Mouse (Mus musculus) limb, embryonic 12.5 days (tissue): ENCODE results near the gene Sln. TPM values are rescaled to one million over a fixed set of nuclear protein-coding genes. Genes with fewer than 3 reads are reported as not detected.

Experiments used
- ATAC-seq: fragments of 200-750 bp; cut with Nextera tagmentation; 2 replicates; pipeline ENCODE4 v1.8.0; 2017; ENCODE audit warnings: low read depth, moderate TSS enrichment; ENCODE audit not compliant: insufficient number of reproducible peaks, insufficient read depth, low FRiP score, low TSS enrichment
- H3K27ac ChIP-seq: fragments of 300-500 bp; sonication (generic); 2 replicates; pipeline ENCODE4 v1.5.1; 2016; ENCODE audit warnings: mild to moderate bottlenecking, moderate library complexity
- H3K27me3 ChIP-seq: fragments of 300-500 bp; sonication (generic); 2 replicates; pipeline ENCODE4 v1.6.1; 2016; ENCODE audit warnings: mild to moderate bottlenecking, moderate library complexity
- H3K36me3 ChIP-seq: fragments of 300-500 bp; sonication (generic); 2 replicates; pipeline ENCODE4 v1.6.1; 2016; ENCODE audit warnings: mild to moderate bottlenecking, moderate library complexity
- H3K4me1 ChIP-seq: fragments of 300-500 bp; sonication (generic); replicated peaks from 2 replicates; pipeline ENCODE4 v1.6.1; 2016
- H3K4me2 ChIP-seq: fragments of 300-500 bp; sonication (generic); 2 replicates; pipeline ENCODE4 v1.6.1; 2016; ENCODE audit warnings: mild to moderate bottlenecking, moderate library complexity
- H3K4me3 ChIP-seq: fragments of 300-500 bp; sonication (generic); replicated peaks from 2 replicates; pipeline ENCODE4 v1.5.1; 2016; ENCODE audit warnings: mild to moderate bottlenecking
- H3K9ac ChIP-seq: fragments of 300-500 bp; sonication (generic); replicated peaks from 2 replicates; pipeline ENCODE4 v1.6.1; 2016; ENCODE audit warnings: mild to moderate bottlenecking, moderate library complexity
- H3K9me3 ChIP-seq: fragments of 300-500 bp; sonication (generic); 2 replicates; pipeline ENCODE4 v1.6.1; 2016; ENCODE audit warnings: mild to moderate bottlenecking, moderate library complexity
- WGBS: fragments of 180-500 bp; shearing (Covaris S2); methylation state at CpG from one replicate; pipeline ENCODE4 v1.1.7; 2016; 5-methylcytosine and 5-hydroxymethylcytosine counted together
- polyA plus RNA-seq: library from polyadenylated mRNA; unstranded; fragments of >200 nt; fragmentation: Nextera tagmentation; extraction: Ambion mirVana; gene quantifications from 2 replicates; pipeline ENCODE4 v1.2.1, GENCODE M21; 2016

Gene Sln
- polyA plus RNA-seq, 1 experiment from 2014 or later = 13.8 TPM

GRCm38 (mm10) chr9:53848548-53848947, 1.4 kb upstream of the Sln start:
- no peaks in the 10 kb centered on the region for H3K9me3 ChIP-seq
- H3K27ac ChIP-seq = no peak overlapping the region
- no peak overlapping the region for H3K4me3 ChIP-seq
- no peaks in the 10 kb centered on the region for H3K4me1 ChIP-seq
- H3K27me3 ChIP-seq = no peaks in the 10 kb centered on the region
- no peak overlapping the region for H3K9ac ChIP-seq
- WGBS = 80% methylated on average over 8 of the region's 8 CpGs
- ATAC-seq = no peak
- H3K4me2 ChIP-seq = no peak overlapping the region
- no peaks in the 10 kb centered on the region for H3K36me3 ChIP-seq

GRCm38 (mm10) chr9:53852158-53852557, 2.2 kb downstream of the Sln start:
- Histone ChIP-seq H3K27me3 (no peaks in the 10 kb centered on the region), H3K4me3 (no peak overlapping the region), H3K4me2 (no peak overlapping the region), H3K9me3 (no peaks in the 10 kb centered on the region), H3K9ac (no peak overlapping the region), H3K27ac (no peak overlapping the region), H3K36me3 (no peaks in the 10 kb centered on the region), H3K4me1 (no peaks in the 10 kb centered on the region)
- no peak for ATAC-seq
- WGBS = 89% methylated on average over 4 of the region's 4 CpGs

GRCm38 (mm10) chr9:53853672-53854071, 3.7 kb downstream of the Sln start:
- WGBS = 74% methylated on average over 1 of the region's 1 CpGs
- no peak overlapping the region for H3K27ac ChIP-seq
- no peak for ATAC-seq

GRCm38 (mm10) chr9:53854525-53854924, 4.6 kb downstream of the Sln start:
- Histone ChIP-seq H3K4me3 (no peak overlapping the region), H3K9me3 (no peaks in the 10 kb centered on the region), H3K27ac (no peak overlapping the region), H3K27me3 (no peaks in the 10 kb centered on the region), H3K9ac (no peak overlapping the region), H3K4me1 (no peaks in the 10 kb centered on the region), H3K36me3 (no peaks in the 10 kb centered on the region), H3K4me2 (no peak overlapping the region)
- WGBS = 92% methylated on average over 1 of the region's 1 CpGs
- no peak for ATAC-seq

More at GRCm38 (mm10) chr9:53853672-53854071, 3.7 kb downstream of the Sln start:
- H3K27me3 ChIP-seq = no peaks in the 10 kb centered on the region
- no peaks in the 10 kb centered on the region for H3K4me1 ChIP-seq
- H3K4me3 ChIP-seq = no peak overlapping the region
- H3K9me3 ChIP-seq = no peaks in the 10 kb centered on the region
- H3K4me2 ChIP-seq = no peak overlapping the region
- H3K36me3 ChIP-seq = no peaks in the 10 kb centered on the region
- H3K9ac ChIP-seq = no peak overlapping the region

GRCm38 (mm10) chr9:53857864-53858263, 7.9 kb downstream of the Sln start:
- Histone ChIP-seq H3K9ac (no peak overlapping the region), H3K27ac (no peak overlapping the region), H3K27me3 (no peaks in the 10 kb centered on the region), H3K4me3 (no peak overlapping the region), H3K4me1 (no peaks in the 10 kb centered on the region), H3K9me3 (no peaks in the 10 kb centered on the region), H3K36me3 (no peaks in the 10 kb centered on the region), H3K4me2 (no peak overlapping the region)
- no peak for ATAC-seq
- 80% methylated on average over 5 of the region's 5 CpGs for WGBS

- H3K27me3 ChIP-seq = no peaks in the 10 kb centered on the region
- 0 out of 2 replicates have a peak, but pooled peaks cover 3% of the 10 kb centered on the region for H3K9me3 ChIP-seq
- H3K27ac ChIP-seq = no peak overlapping the region
- H3K4me1 ChIP-seq = peaks cover 5% of the 10 kb centered on the region
- no peaks in the 10 kb centered on the region for H3K36me3 ChIP-seq
- H3K9ac ChIP-seq = no peak overlapping the region
- WGBS = 88% methylated on average over 8 of the region's 8 CpGs
- no peak overlapping the region for H3K4me2 ChIP-seq
- no peak overlapping the region for H3K4me3 ChIP-seq
- ATAC-seq = no peak
Observed at GRCm38 (mm10) chr9:53873239-53873638, 23.3 kb downstream of the Sln start.

GRCm38 (mm10) chr9:53877423-53877822, 27.5 kb downstream of the Sln start:
- Histone ChIP-seq H3K4me1 (peaks cover 5% of the 10 kb centered on the region; the same call in 1 of the 2 replicates), H3K9ac (no peak overlapping the region), H3K4me3 (no peak overlapping the region), H3K27ac (no peak overlapping the region), H3K27me3 (no peaks in the 10 kb centered on the region), H3K4me2 (no peak overlapping the region), H3K36me3 (no peaks in the 10 kb centered on the region), H3K9me3 (no peaks in the 10 kb centered on the region)
- WGBS = 9% methylated on average over 2 of the region's 2 CpGs
- ATAC-seq = no peak

- H3K27me3 ChIP-seq = no peaks in the 10 kb centered on the region
- 95% methylated on average over 23 of the region's 23 CpGs for WGBS
Observed at GRCm38 (mm10) chr9:53883588-53884280, 33.8 kb downstream of the Sln start.

GRCm38 (mm10) chr9:53890075-53890474, 40.1 kb downstream of the Sln start:
- Histone ChIP-seq H3K36me3 (no peaks in the 10 kb centered on the region), H3K4me3 (no peak overlapping the region), H3K4me2 (no peak overlapping the region), H3K27me3 (no peaks in the 10 kb centered on the region), H3K4me1 (no peaks in the 10 kb centered on the region), H3K9me3 (peaks cover 11% of the 10 kb centered on the region; the same call in 1 of the 2 replicates), H3K27ac (no peak overlapping the region), H3K9ac (no peak overlapping the region)
- 3% methylated on average over 1 of the region's 1 CpGs for WGBS
- ATAC-seq = no peak

More at GRCm38 (mm10) chr9:53883588-53884280, 33.8 kb downstream of the Sln start:
- Histone ChIP-seq H3K27ac (no peak overlapping the region), H3K4me3 (no peak overlapping the region), H3K9me3 (no peaks in the 10 kb centered on the region), H3K4me1 (no peaks in the 10 kb centered on the region), H3K9ac (no peak overlapping the region), H3K4me2 (no peak overlapping the region), H3K36me3 (no peaks in the 10 kb centered on the region)
- ATAC-seq = no peak

- Histone ChIP-seq H3K9ac (no peak overlapping the region), H3K4me1 (no peaks in the 10 kb centered on the region), H3K27ac (no peak overlapping the region), H3K9me3 (peaks cover 11% of the 10 kb centered on the region; the same call in 1 of the 2 replicates), H3K27me3 (no peaks in the 10 kb centered on the region), H3K4me2 (no peak overlapping the region), H3K36me3 (no peaks in the 10 kb centered on the region), H3K4me3 (no peak overlapping the region)
- no peak for ATAC-seq
- WGBS = 71% methylated on average over 7 of the region's 7 CpGs
Observed at GRCm38 (mm10) chr9:53895827-53896226, 45.9 kb downstream of the Sln start.

- H3K4me3 ChIP-seq = no peak overlapping the region
- no peaks in the 10 kb centered on the region for H3K36me3 ChIP-seq
- H3K27ac ChIP-seq = no peak overlapping the region
- WGBS = 89% methylated on average over 6 of the region's 6 CpGs
- no peaks in the 10 kb centered on the region for H3K9me3 ChIP-seq
- H3K9ac ChIP-seq = no peak overlapping the region
- H3K27me3 ChIP-seq = no peaks in the 10 kb centered on the region
- no peak for ATAC-seq
- no peak overlapping the region for H3K4me2 ChIP-seq
- H3K4me1 ChIP-seq = no peaks in the 10 kb centered on the region
Observed at GRCm38 (mm10) chr9:53899836-53900235, 49.9 kb downstream of the Sln start.
